Mouse (Mus musculus) forelimb bud, embryonic 11.5 days (tissue): Measurements from ENCODE around the gene Crebl2.
A peak's percentile ranks its signal among the peaks of the same experiment; 100 is the strongest.

Experiments used
- DNase-seq: peaks from one replicate; pipeline ENCODE4 v3.0.0-alpha.2; 2012; ENCODE audit warnings: low read depth, low spot score

The Crebl2 gene

GRCm38 (mm10) chr6:134872236-134872635 lies 42.3 kb downstream of the Crebl2 start:
- DNase-seq: no peak

GRCm38 (mm10) chr6:134873018-134873417 lies 43.1 kb downstream of the Crebl2 start:
- DNase-seq: no peak

- peak; percentile 35 for DNase-seq
These were observed 46.8 kb downstream of the Crebl2 start for GRCm38 (mm10) chr6:134876795-134877194.

GRCm38 (mm10) chr6:134877276-134877675 lies 47.3 kb downstream of the Crebl2 start:
- no peak for DNase-seq

GRCm38 (mm10) chr6:134877892-134878291 lies 47.9 kb downstream of the Crebl2 start:
- DNase-seq: no peak

GRCm38 (mm10) chr6:134879556-134879955 lies 49.6 kb downstream of the Crebl2 start:
- DNase-seq: no peak

- no peak for DNase-seq
These were observed 50.1 kb downstream of the Crebl2 start for GRCm38 (mm10) chr6:134880046-134880445.

GRCm38 (mm10) chr6:134883661-134884060 lies 53.7 kb downstream of the Crebl2 start:
- DNase-seq: no peak

- no peak for DNase-seq
These were observed 55.6 kb downstream of the Crebl2 start for GRCm38 (mm10) chr6:134885515-134885914.

GRCm38 (mm10) chr6:134886475-134886874 lies 56.5 kb downstream of the Crebl2 start:
- no peak for DNase-seq

GRCm38 (mm10) chr6:134887008-134887407 lies 57.1 kb downstream of the Crebl2 start:
- DNase-seq: no peak

- peak; percentile 60 for DNase-seq
These were observed 57.9 kb downstream of the Crebl2 start for GRCm38 (mm10) chr6:134887711-134888449.

- peak; percentile 43 for DNase-seq
These were observed 58.6 kb downstream of the Crebl2 start for GRCm38 (mm10) chr6:134888563-134889017.

- DNase-seq: no peak
These were observed 59.8 kb downstream of the Crebl2 start for GRCm38 (mm10) chr6:134889763-134890162.

GRCm38 (mm10) chr6:134890436-134890835 lies 60.5 kb downstream of the Crebl2 start:
- DNase-seq: no peak

- no peak for DNase-seq
These were observed 66.8 kb downstream of the Crebl2 start for GRCm38 (mm10) chr6:134896570-134897436.

- peak; percentile 92 for DNase-seq
These were observed 67.6 kb downstream of the Crebl2 start for GRCm38 (mm10) chr6:134897443-134898094.

GRCm38 (mm10) chr6:134898095-134898965 lies 68.4 kb downstream of the Crebl2 start, which contains the start of gene Gpr19:
TSS of gene Gpr19 (minus strand) at chr6:134898578.
- DNase-seq: peak; percentile 96

- no peak for DNase-seq
These were observed 73.4 kb downstream of the Crebl2 start for GRCm38 (mm10) chr6:134903368-134903767.

- DNase-seq: no peak
These were observed 74.2 kb downstream of the Crebl2 start for GRCm38 (mm10) chr6:134903891-134904884.
